Mouse (Mus musculus): Measurements from ENCODE around the gene Gm11565.
"Not testable (repeated sequence)": the region's sequence is repeated elsewhere in the genome, so short reads cannot be mapped to it uniquely, and the experiment has no call there.

The Gm11565 gene

DNA sequence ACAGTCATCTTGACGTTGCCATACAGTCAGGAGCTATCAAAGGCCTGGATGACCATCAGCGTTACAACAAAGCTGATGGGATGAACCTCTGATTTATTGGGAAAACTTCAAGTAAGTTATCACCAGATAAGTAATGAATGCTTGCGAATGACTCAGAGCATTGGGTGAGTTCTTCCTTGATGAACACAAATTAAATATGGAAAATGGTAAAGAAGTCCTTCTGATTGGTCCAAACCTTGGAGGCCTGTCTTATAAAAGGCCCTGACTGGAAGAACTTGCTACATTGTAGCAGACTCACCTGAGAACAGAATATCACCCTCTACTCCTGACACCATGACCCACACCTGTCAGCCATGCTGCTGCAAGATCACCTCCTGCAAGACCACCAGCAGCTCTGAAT, at the start of gene Gm11565:
Gm11565 (plus strand) TSS at position 301 of the 400 bp plus-strand sequence.
- DNase-seq = no peak

DNA sequence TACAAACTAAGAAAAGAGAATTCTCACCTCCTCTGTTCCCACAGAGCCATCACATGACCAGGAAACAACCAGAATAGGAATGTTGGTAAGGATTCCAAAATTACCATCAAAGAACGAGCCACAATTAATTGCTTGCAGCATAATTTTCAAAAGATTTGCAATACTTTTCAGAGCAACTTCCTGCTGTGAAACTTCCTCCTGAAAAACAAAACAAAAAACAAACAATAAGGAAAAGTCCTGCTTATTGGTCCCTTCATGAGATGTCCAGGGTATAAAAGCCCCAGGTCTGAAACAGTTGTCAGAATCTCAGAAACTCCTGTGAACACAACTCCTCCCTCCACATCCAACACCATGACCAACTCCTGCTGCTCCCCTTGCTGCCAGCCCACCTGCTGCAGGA, 41.5 kb upstream of the Gm11565 start, which contains the start of gene Krtap9-1:
Krtap9-1 (plus strand) TSS at position 301 of the 400 bp plus-strand sequence.
- not testable (repeated sequence) for DNase-seq

DNA sequence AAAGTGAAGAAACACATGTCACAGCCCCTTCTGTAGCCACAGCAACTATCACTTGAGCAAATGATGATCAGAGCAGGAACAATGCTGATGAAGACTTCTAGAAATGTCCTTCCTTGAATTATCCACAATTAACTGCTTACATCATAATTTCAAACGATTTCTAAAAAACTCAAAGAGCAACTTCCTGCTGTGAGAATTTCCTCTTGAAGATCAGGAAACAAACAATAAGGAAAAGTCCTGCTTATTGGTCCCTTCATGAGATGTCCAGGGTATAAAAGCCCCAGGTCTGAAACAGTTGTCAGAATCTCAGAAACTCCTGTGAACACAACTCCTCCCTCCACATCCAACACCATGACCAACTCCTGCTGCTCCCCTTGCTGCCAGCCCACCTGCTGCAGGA, 35.7 kb upstream of the Gm11565 start, which contains the start of gene Gm11567:
Gm11567 (plus strand) TSS at position 301 of the 400 bp plus-strand sequence.
- not testable (repeated sequence) for DNase-seq

DNA sequence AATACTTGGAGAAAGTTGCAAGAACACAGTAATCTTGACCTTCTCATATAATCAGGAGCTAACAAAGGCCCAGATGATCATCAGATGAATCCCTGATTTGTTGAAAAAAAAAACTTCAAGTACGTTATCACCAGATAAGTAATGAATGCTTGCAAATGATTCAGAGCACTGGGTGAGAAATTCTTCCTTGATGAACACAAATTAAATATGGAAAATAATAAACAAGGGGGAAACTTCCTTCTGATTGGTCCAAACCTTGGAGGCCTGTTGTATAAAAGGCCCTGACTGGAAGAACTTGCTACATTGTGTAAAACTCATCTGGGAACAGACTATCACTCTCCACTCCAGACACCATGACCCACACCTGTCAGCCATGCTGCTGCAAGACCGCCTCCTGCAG, 6.9 kb upstream of the Gm11565 start, which contains the start of gene Krtap31-1:
Krtap31-1 (plus strand) TSS at position 301 of the 400 bp plus-strand sequence.
- no peak for DNase-seq

DNA sequence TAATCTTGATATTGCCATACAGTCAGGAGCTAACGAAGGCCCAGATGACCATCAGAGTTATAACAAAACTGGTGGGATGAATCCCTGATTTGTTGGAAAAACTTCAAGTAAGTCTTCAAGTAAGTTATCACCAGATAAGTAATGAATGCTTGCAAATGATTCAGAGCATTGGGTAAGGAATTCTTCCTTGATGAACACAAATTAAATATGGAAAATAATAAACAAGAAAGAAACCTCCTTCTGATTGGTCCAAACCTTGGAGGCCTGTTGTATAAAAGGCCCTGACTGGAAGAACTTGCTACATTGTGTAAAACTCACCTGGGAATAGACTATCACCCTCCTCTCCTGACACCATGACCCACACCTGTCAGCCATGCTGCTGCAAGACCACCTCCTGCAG, 21.4 kb downstream of the Gm11565 start, which contains the start of gene Krtap31-2:
Krtap31-2 (plus strand) TSS at position 301 of the 400 bp plus-strand sequence.
- DNase-seq = no peak

DNA sequence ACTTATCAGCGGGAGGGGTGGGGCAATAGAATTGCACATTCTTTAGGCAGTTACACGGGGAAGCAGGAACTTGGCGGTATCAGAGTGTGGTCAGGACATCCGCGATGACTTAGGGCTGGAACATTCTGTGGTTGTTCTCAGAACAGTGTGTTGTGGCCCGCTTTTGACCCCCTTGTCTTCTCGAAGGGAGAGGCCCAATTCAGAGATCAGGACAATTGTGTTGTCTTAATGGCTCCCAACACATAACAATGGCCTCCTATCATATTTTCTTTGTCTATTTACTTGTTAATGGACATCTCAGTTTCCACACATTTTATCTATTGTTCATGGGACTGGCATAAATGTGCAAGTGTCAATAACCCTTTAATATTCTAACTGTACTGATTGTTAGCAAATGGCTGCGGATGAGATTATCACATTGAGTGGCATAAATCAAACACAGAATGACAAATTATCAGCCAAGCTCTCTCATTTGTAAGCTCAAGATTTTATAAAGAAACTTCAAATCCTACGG, 23.3 kb downstream of the Gm11565 start:
- no peak for DNase-seq

DNA sequence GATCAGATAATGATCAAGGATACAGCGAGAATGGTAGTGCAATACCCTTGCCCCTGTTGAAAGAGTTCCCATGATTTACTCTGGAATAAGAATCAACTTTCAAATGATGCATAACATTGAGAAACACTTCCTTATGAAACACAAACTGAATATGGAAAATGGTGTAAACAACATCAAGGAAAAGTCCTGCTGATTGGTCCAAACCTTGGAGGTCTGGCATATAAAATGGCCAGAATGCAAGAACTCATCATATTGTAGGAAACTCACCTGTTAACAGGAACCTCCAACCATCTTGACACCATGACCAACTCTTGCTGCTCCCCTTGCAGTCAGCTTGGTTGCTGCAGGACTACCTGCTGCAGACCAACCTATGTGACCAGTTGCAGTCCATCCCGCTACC, 33.6 kb downstream of the Gm11565 start, which contains the start of gene Krtap9-5:
Krtap9-5 (plus strand) TSS at position 301 of the 400 bp plus-strand sequence.
- DNase-seq = no peak

DNA sequence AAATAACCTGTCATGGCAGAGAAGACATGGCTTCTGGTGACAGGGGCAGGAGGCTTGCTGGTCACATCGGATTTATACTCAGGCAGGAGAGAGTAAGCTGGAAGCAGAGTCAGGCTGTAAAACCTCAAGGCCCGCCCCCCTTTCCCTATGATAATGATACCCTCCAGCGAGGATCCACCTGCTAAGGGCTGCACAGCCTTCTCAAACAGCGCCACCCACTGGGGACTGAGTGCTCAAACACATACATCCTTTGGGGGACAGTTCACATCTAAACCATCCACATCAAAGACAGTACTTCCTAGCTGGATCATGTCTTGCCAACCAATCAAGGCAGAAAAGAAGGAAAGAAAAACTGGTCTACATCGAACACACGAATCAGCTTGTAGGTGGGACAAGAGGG, 49.7 kb downstream of the Gm11565 start:
- no peak for DNase-seq

Data from cerebellum, adult 8-10 months (tissue).